Mouse (Mus musculus): ENCODE measurements around the gene Slit3. TPM values are rescaled to one million over a fixed set of nuclear protein-coding genes. Genes with fewer than 3 reads are reported as not detected.

Slit3 gene
- polyA plus RNA-seq, 1 experiment from 2014 or later = 11.1 TPM

DNA sequence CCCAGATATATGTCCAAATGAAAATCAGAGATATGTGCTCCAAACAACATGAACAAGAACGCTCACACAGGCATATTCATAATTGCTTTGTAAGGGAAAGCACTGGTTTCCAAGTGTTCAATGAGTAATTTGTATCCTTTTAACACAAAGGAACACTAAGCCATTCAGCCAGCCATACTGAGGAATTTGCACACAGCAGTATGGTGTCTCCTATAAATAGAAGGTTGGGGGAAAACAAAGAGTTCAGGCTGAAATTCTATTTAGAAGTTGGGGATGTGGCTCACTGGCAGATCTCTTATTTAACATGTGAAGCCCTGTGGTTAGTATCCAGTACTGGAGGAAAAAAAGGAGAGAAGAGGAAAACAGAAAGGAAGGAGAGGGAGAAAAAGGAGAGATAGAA is 32.9 kb upstream of the Slit3 start:
- Histone ChIP-seq H3K4me3 (ENCODE audit: low read depth, low read length) (no peak overlapping the region), H3K9ac (ENCODE audit: low read length) (no peak overlapping the region), H3K4me2 (no peak overlapping the region), H3K4me1 (ENCODE audit: control insufficient read depth, insufficient read depth, low read length) (no peaks in the 10 kb centered on the region), H3K27ac (ENCODE audit: low read depth, low read length) (no peak overlapping the region), H3K36me3 (ENCODE audit: control insufficient read depth, insufficient read depth, low read length) (no peaks in the 10 kb centered on the region), H3K27me3 (ENCODE audit: control insufficient read depth, insufficient read depth, low read length) (no peaks in the 10 kb centered on the region), H3K9me3 (ENCODE audit: control insufficient read depth, low read length) (no peaks in the 10 kb centered on the region)
- 88% methylated on average over 1 of the region's 1 CpGs for WGBS
- DNase-seq (ENCODE audit: low spot score, missing footprints) = no peak
- ATAC-seq (ENCODE audit: low FRiP score) = no peak

GRCm38 (mm10) chr11:35090629-35091335 is 30.2 kb upstream of the Slit3 start:
- no peak overlapping the region for H3K27ac ChIP-seq (ENCODE audit: low read depth, low read length)
- no peaks in the 10 kb centered on the region for H3K27me3 ChIP-seq (ENCODE audit: control insufficient read depth, insufficient read depth, low read length)
- 90% methylated on average over 13 of the region's 13 CpGs for WGBS
- H3K4me1 ChIP-seq (ENCODE audit: control insufficient read depth, insufficient read depth, low read length) = no peaks in the 10 kb centered on the region
- H3K36me3 ChIP-seq (ENCODE audit: control insufficient read depth, insufficient read depth, low read length) = no peaks in the 10 kb centered on the region
- DNase-seq (ENCODE audit: low spot score, missing footprints) = peak; percentile 31
- H3K9me3 ChIP-seq (ENCODE audit: control insufficient read depth, low read length) = no peaks in the 10 kb centered on the region
- ATAC-seq (ENCODE audit: low FRiP score) = no peak
- H3K4me3 ChIP-seq (ENCODE audit: low read depth, low read length) = no peak overlapping the region
- H3K4me2 ChIP-seq = no peak overlapping the region
- H3K9ac ChIP-seq (ENCODE audit: low read length) = no peak overlapping the region

DNA sequence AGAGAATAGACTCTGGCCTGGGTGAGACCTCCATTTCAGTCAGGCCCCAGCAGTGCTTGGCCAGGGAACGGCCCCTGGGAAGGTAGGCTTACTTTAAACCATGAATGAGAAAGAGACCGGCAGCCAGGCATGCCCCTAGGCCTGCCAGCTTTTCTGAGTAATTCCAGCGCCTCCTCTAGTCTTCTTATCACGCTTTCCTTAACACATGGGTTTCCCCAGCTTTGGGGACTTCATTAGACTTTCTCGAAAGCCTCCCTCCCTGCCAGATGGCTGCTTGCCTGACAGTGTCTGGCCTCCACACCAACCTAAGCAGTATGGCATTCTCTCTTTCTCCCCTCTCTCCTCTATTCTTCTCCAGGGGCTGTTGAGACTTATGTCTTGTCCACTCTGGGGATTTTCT is 24.5 kb upstream of the Slit3 start:
- no peaks in the 10 kb centered on the region for H3K4me1 ChIP-seq (ENCODE audit: control insufficient read depth, insufficient read depth, low read length)
- H3K27ac ChIP-seq (ENCODE audit: low read depth, low read length) = no peak overlapping the region
- 74% methylated on average over 5 of the region's 5 CpGs for WGBS
- H3K4me3 ChIP-seq (ENCODE audit: low read depth, low read length) = no peak overlapping the region
- no peak overlapping the region for H3K4me2 ChIP-seq
- no peak for DNase-seq (ENCODE audit: low spot score, missing footprints)
- no peaks in the 10 kb centered on the region for H3K36me3 ChIP-seq (ENCODE audit: control insufficient read depth, insufficient read depth, low read length)
- no peak for ATAC-seq (ENCODE audit: low FRiP score)
- H3K27me3 ChIP-seq (ENCODE audit: control insufficient read depth, insufficient read depth, low read length) = no peaks in the 10 kb centered on the region
- H3K9ac ChIP-seq (ENCODE audit: low read length) = no peak overlapping the region
- H3K9me3 ChIP-seq (ENCODE audit: control insufficient read depth, low read length) = no peaks in the 10 kb centered on the region

DNA sequence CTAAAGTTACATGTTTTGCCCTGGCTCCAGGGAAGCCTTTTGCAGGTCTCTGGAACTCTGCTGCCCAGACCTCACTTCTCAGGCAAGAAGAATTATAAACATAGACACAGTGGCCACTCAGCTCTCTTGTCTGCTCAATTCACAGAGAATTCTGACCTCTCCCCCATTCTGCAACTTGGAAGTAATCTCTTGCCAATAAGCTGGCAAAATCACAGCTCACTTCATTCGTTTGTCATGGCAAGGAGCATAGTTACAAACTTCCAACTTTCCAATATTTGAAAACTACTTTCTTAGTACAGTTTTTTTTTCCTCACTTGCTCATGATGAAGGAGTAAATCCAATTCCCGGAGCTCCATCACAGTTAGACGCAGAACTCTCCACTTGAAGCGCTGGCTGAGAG is 11.2 kb upstream of the Slit3 start:
- 77% methylated on average over 4 of the region's 4 CpGs for WGBS
- H3K9me3 ChIP-seq (ENCODE audit: control insufficient read depth, low read length) = no peaks in the 10 kb centered on the region
- H3K9ac ChIP-seq (ENCODE audit: low read length) = no peak overlapping the region

GRCm38 (mm10) chr11:35110784-35111183 is 10.2 kb upstream of the Slit3 start:
- H3K4me1 ChIP-seq (ENCODE audit: control insufficient read depth, insufficient read depth, low read length) = no peaks in the 10 kb centered on the region; the same call in none of the 2 replicates
- H3K4me2 ChIP-seq = no peak overlapping the region
- ATAC-seq (ENCODE audit: low FRiP score) (no peak), DNase-seq (ENCODE audit: low spot score, missing footprints) (no peak)
- WGBS = 52% methylated on average over 2 of the region's 2 CpGs
- H3K4me3 ChIP-seq (ENCODE audit: low read depth, low read length) = no peak overlapping the region
- H3K9me3 ChIP-seq (ENCODE audit: control insufficient read depth, low read length) = no peaks in the 10 kb centered on the region
- H3K27ac ChIP-seq (ENCODE audit: low read depth, low read length) = no peak overlapping the region
- H3K27me3 ChIP-seq (ENCODE audit: control insufficient read depth, insufficient read depth, low read length) = 0 out of 2 replicates have a peak, but pooled peaks cover 2% of the 10 kb centered on the region
- H3K9ac ChIP-seq (ENCODE audit: low read length) = no peak overlapping the region
- no peaks in the 10 kb centered on the region for H3K36me3 ChIP-seq (ENCODE audit: control insufficient read depth, insufficient read depth, low read length)

More for the DNA sequence above, 11.2 kb upstream of the Slit3 start:
- ATAC-seq (ENCODE audit: low FRiP score) (no peak), DNase-seq (ENCODE audit: low spot score, missing footprints) (peak; percentile 4)
- H3K4me1 ChIP-seq (ENCODE audit: control insufficient read depth, insufficient read depth, low read length) = no peaks in the 10 kb centered on the region; the same call in none of the 2 replicates
- no peaks in the 10 kb centered on the region for H3K36me3 ChIP-seq (ENCODE audit: control insufficient read depth, insufficient read depth, low read length)
- no peaks in the 10 kb centered on the region for H3K27me3 ChIP-seq (ENCODE audit: control insufficient read depth, insufficient read depth, low read length)
- H3K4me3 ChIP-seq (ENCODE audit: low read depth, low read length) = no peak overlapping the region
- no peak overlapping the region for H3K4me2 ChIP-seq
- H3K27ac ChIP-seq (ENCODE audit: low read depth, low read length) = no peak overlapping the region

DNA sequence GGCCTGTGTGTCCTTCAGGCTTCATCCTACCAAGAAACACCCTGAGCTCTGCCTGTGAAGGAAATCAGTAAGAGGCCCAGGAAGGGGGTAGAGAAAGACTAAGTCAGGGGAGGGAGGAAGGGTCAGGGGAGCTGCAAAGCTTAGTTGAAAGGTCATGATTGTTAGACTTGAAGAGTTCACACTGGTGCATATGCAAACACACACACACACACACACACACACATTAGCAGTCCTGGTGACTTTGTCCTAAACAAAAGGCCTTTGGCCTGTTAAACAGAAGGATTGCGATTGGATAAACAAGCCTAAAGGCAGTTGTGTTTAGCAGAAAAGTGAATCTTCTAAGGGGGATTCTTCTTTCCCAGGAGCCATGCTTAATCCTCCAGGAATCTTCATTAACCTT is 7.7 kb upstream of the Slit3 start:
- H3K4me1 ChIP-seq (ENCODE audit: control insufficient read depth, insufficient read depth, low read length) = no peaks in the 10 kb centered on the region; the same call in none of the 2 replicates

DNA sequence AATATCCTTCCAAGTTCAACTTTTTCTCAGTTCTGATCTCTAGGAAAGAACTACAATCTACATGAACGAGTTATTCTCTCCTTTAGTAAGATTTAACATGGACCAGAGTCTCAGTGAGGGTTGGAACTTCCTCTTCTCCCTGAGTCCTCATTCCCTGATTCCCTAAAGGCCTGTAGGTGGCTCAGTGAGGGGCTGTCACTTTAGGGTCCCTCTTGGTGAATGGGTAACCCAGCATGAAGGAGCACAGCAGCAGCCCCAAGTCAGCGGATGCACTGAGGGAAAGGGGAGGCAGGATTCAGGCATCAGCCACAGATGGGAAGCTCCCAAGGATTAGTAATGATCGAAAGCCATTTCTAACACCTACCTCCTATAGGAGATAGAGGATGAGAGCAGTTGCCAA is 4.6 kb upstream of the Slit3 start:
- 49% methylated on average over 3 of the region's 3 CpGs for WGBS
- no peak overlapping the region for H3K27ac ChIP-seq (ENCODE audit: low read depth, low read length)
- no peak overlapping the region for H3K4me3 ChIP-seq (ENCODE audit: low read depth, low read length)
- peaks cover 26% of the 10 kb centered on the region for H3K27me3 ChIP-seq (ENCODE audit: control insufficient read depth, insufficient read depth, low read length)
- H3K9ac ChIP-seq (ENCODE audit: low read length) = no peak overlapping the region
- ATAC-seq (ENCODE audit: low FRiP score) (no peak), DNase-seq (ENCODE audit: low spot score, missing footprints) (peak; percentile 69)
- H3K4me2 ChIP-seq = no peak overlapping the region
- peaks cover 8% of the 10 kb centered on the region for H3K4me1 ChIP-seq (ENCODE audit: control insufficient read depth, insufficient read depth, low read length)
- no peaks in the 10 kb centered on the region for H3K36me3 ChIP-seq (ENCODE audit: control insufficient read depth, insufficient read depth, low read length)
- no peaks in the 10 kb centered on the region for H3K9me3 ChIP-seq (ENCODE audit: control insufficient read depth, low read length)

More for the DNA sequence above, 7.7 kb upstream of the Slit3 start:
- no peaks in the 10 kb centered on the region for H3K9me3 ChIP-seq (ENCODE audit: control insufficient read depth, low read length)
- no peak overlapping the region for H3K4me2 ChIP-seq
- H3K27ac ChIP-seq (ENCODE audit: low read depth, low read length) = no peak overlapping the region
- H3K9ac ChIP-seq (ENCODE audit: low read length) = no peak overlapping the region
- WGBS = 14% methylated on average over 1 of the region's 1 CpGs
- no peak for ATAC-seq (ENCODE audit: low FRiP score)
- H3K36me3 ChIP-seq (ENCODE audit: control insufficient read depth, insufficient read depth, low read length) = no peaks in the 10 kb centered on the region
- DNase-seq (ENCODE audit: low spot score, missing footprints) = peak; percentile 68
- peaks cover 6% of the 10 kb centered on the region; the same call in 1 of the 2 replicates for H3K27me3 ChIP-seq (ENCODE audit: control insufficient read depth, insufficient read depth, low read length)
- no peak overlapping the region for H3K4me3 ChIP-seq (ENCODE audit: low read depth, low read length)

DNA sequence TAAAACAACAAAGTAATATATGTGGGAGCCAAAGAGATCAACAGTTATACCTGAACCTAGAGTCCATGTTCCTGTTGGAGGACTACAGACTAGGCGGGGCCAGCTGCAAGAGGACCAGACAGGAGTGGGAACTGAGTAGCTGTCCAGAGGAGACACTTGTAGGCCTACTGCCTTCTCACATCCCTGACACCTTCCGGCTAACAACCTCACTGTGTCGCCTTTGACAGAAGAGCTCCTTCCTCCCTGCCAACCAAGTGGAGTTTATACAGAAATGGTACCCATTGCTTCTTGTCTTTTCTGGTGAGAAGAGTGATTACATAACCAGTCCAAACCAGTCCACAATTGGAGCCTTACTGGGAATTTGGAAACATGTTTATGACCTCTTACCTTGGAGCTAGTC is 3.2 kb upstream of the Slit3 start:
- Histone ChIP-seq H3K4me2 (no peak overlapping the region), H3K27me3 (ENCODE audit: control insufficient read depth, insufficient read depth, low read length) (peaks cover 40% of the 10 kb centered on the region), H3K4me3 (ENCODE audit: low read depth, low read length) (no peak overlapping the region), H3K9me3 (ENCODE audit: control insufficient read depth, low read length) (no peaks in the 10 kb centered on the region), H3K9ac (ENCODE audit: low read length) (no peak overlapping the region), H3K36me3 (ENCODE audit: control insufficient read depth, insufficient read depth, low read length) (no peaks in the 10 kb centered on the region), H3K4me1 (ENCODE audit: control insufficient read depth, insufficient read depth, low read length) (peaks cover 8% of the 10 kb centered on the region), H3K27ac (ENCODE audit: low read depth, low read length) (no peak overlapping the region)
- no peak for ATAC-seq (ENCODE audit: low FRiP score)
- WGBS = 80% methylated on average over 3 of the region's 3 CpGs
- peak; percentile 62 for DNase-seq (ENCODE audit: low spot score, missing footprints)

- H3K4me1 ChIP-seq (ENCODE audit: control insufficient read depth, insufficient read depth, low read length) = peaks cover 8% of the 10 kb centered on the region
These were observed 2.3 kb upstream of the Slit3 start for GRCm38 (mm10) chr11:35118731-35119130.

More at GRCm38 (mm10) chr11:35118731-35119130, 2.3 kb upstream of the Slit3 start:
- peaks cover 49% of the 10 kb centered on the region for H3K27me3 ChIP-seq (ENCODE audit: control insufficient read depth, insufficient read depth, low read length)
- H3K9me3 ChIP-seq (ENCODE audit: control insufficient read depth, low read length) = no peaks in the 10 kb centered on the region
- H3K4me3 ChIP-seq (ENCODE audit: low read depth, low read length) = no peak overlapping the region
- WGBS = 54% methylated on average over 6 of the region's 6 CpGs
- DNase-seq (ENCODE audit: low spot score, missing footprints) = peak; percentile 41
- H3K36me3 ChIP-seq (ENCODE audit: control insufficient read depth, insufficient read depth, low read length) = no peaks in the 10 kb centered on the region
- ATAC-seq (ENCODE audit: low FRiP score) = no peak
- no peak overlapping the region for H3K4me2 ChIP-seq
- H3K9ac ChIP-seq (ENCODE audit: low read length) = no peak overlapping the region
- H3K27ac ChIP-seq (ENCODE audit: low read depth, low read length) = no peak overlapping the region

Measured in midbrain, embryonic 11.5 days (tissue).